Mouse (Mus musculus): ENCODE results near the gene Tmprss4.

Tmprss4 gene

GRCm38 (mm10) chr9:45196125-45196830, 7.6 kb downstream of the Tmprss4 start:
- DNase-seq (ENCODE audit: low spot score): no peak

- no peak for DNase-seq (ENCODE audit: low spot score)
Measured at GRCm38 (mm10) chr9:45195468-45195867, 8.4 kb downstream of the Tmprss4 start.

- no peak for DNase-seq (ENCODE audit: low spot score)
Measured at GRCm38 (mm10) chr9:45189661-45190174, 14.2 kb downstream of the Tmprss4 start.

- no peak for DNase-seq (ENCODE audit: low spot score)
Measured at GRCm38 (mm10) chr9:45188570-45189563, 15.0 kb downstream of the Tmprss4 start.

GRCm38 (mm10) chr9:45185250-45185649, 18.6 kb downstream of the Tmprss4 start:
- DNase-seq (ENCODE audit: low spot score): no peak

GRCm38 (mm10) chr9:45183266-45183665, 20.6 kb downstream of the Tmprss4 start:
- DNase-seq (ENCODE audit: low spot score): no peak

- DNase-seq (ENCODE audit: low spot score): no peak
Measured at GRCm38 (mm10) chr9:45182521-45182920, 21.4 kb downstream of the Tmprss4 start.

- DNase-seq (ENCODE audit: low spot score): no peak
Measured at GRCm38 (mm10) chr9:45181770-45182169, 22.1 kb downstream of the Tmprss4 start, which contains the start of gene BC049352. BC049352 (plus strand) TSS chr9:45182007.

- DNase-seq (ENCODE audit: low spot score): no peak
Measured at GRCm38 (mm10) chr9:45179282-45179681, 24.6 kb downstream of the Tmprss4 start.

- DNase-seq (ENCODE audit: low spot score): no peak
Measured at GRCm38 (mm10) chr9:45173475-45173874, 30.4 kb downstream of the Tmprss4 start.

- no peak for DNase-seq (ENCODE audit: low spot score)
Measured at GRCm38 (mm10) chr9:45171073-45171610, 32.8 kb downstream of the Tmprss4 start.

- no peak for DNase-seq (ENCODE audit: low spot score)
Measured at GRCm38 (mm10) chr9:45170150-45170549, 33.7 kb downstream of the Tmprss4 start.

- no peak for DNase-seq (ENCODE audit: low spot score)
Measured at GRCm38 (mm10) chr9:45167903-45168302, 36.0 kb downstream of the Tmprss4 start.

GRCm38 (mm10) chr9:45153361-45153760, 50.5 kb downstream of the Tmprss4 start:
- DNase-seq (ENCODE audit: low spot score): no peak

- DNase-seq (ENCODE audit: low spot score): no peak
Measured at GRCm38 (mm10) chr9:45150933-45151332, 53.0 kb downstream of the Tmprss4 start.

GRCm38 (mm10) chr9:45146267-45146597, 57.7 kb downstream of the Tmprss4 start:
- DNase-seq (ENCODE audit: low spot score): peak; percentile 38

- DNase-seq (ENCODE audit: low spot score): no peak
Measured at GRCm38 (mm10) chr9:45145533-45146266, 58.2 kb downstream of the Tmprss4 start.

GRCm38 (mm10) chr9:45142686-45143085, 61.2 kb downstream of the Tmprss4 start:
- no peak for DNase-seq (ENCODE audit: low spot score)

- no peak for DNase-seq (ENCODE audit: low spot score)
Measured at GRCm38 (mm10) chr9:45140945-45141344, 62.9 kb downstream of the Tmprss4 start.

- no peak for DNase-seq (ENCODE audit: low spot score)
Measured at GRCm38 (mm10) chr9:45139082-45139481, 64.8 kb downstream of the Tmprss4 start.

- DNase-seq (ENCODE audit: low spot score): no peak
Measured at GRCm38 (mm10) chr9:45138191-45139032, 65.5 kb downstream of the Tmprss4 start, which contains the start of gene Scn4b. Scn4b (plus strand) TSS chr9:45138395.
